Mouse (Mus musculus) cerebellum, adult 2 months (tissue): ENCODE measurements around the gene Emp3. TPM values are rescaled to one million over a fixed set of nuclear protein-coding genes. Genes with fewer than 3 reads are reported as not detected.
A peak's percentile ranks its signal among the peaks of the same experiment; 100 is the strongest.
"Not testable (repeated sequence)": the region's sequence is repeated elsewhere in the genome, so short reads cannot be mapped to it uniquely, and the experiment has no call there.

Experiments used
- DNase-seq, 2 experiments: peaks; one replicate each; pipeline ENCODE4 v3.0.0; 2021
- H3K27ac ChIP-seq: fragments of 200-500 bp; 2 replicates; pipeline ENCODE4 v1.5.1; 2012; ENCODE audit warnings: low read length, control low read depth, inconsistent platforms; ENCODE audit not compliant: insufficient read depth
- H3K27me3 ChIP-seq: fragments of 200-500 bp; 2 replicates; pipeline ENCODE4 v1.6.1; 2012; ENCODE audit warnings: inconsistent platforms, mild to moderate bottlenecking, low read length, moderate library complexity; ENCODE audit not compliant: control insufficient read depth, insufficient read depth
- H3K4me1 ChIP-seq: fragments of 200-500 bp; 2 replicates; pipeline ENCODE4 v1.6.1; 2011; ENCODE audit warnings: low read length; ENCODE audit not compliant: control insufficient read depth, insufficient read depth
- H3K4me3 ChIP-seq: fragments of 200-500 bp; replicated peaks from 2 replicates; pipeline ENCODE3; 2011; ENCODE audit warnings: mild to moderate bottlenecking, low read depth, low read length, control low read depth; ENCODE audit not compliant: insufficient read depth
- CTCF ChIP-seq: fragments of 200-500 bp; IDR thresholded peaks from 2 replicates; pipeline ENCODE4 v1.5.1; 2011; ENCODE audit warnings: low read depth, mild to moderate bottlenecking, control low read depth, low read length, moderate library complexity, borderline replicate concordance; ENCODE audit not compliant: insufficient read depth
- POLR2A ChIP-seq: fragments of 200-500 bp; IDR thresholded peaks from 2 replicates; pipeline ENCODE4 v1.6.1; 2011; ENCODE audit warnings: low read length, control low read depth, borderline replicate concordance; ENCODE audit not compliant: insufficient read depth
- WGBS: fragments of 180-500 bp; shearing (Covaris S2); methylation state at CpG from one replicate; pipeline ENCODE4 v1.1.7; 2018; 5-methylcytosine and 5-hydroxymethylcytosine counted together
- polyA plus RNA-seq: library from polyadenylated mRNA; depleted of rRNA; stranded (reverse); fragments of >200 nt; gene quantifications from 2 replicates; pipeline ENCODE4 v1.2.3, GENCODE M21; 2012; rRNA removed

Gene Emp3
- polyA plus RNA-seq: 5.4 and 6.5 TPM in 2 replicates

DNA sequence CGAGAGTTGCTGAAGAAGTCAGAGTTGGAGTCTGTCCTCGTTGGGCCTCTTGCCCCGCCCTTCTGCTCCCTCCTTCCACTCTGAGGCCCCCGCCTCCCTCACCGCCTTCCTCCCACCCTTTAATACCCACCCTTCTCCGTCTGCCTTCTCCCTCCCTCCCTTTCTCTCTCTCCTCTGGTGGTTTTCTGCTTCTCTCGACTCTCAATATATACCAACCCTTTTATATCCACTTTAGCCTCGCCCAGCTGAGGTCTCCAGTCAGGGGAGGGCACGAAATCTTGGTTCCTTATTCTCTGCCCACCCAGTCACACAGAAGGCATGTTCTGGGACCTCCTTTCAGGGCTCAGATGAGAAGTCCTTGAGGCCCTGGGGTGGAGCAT lies at the start of gene Emp3:
Emp3 (minus strand) TSS at position 163 of the 380 bp plus-strand sequence.
- Histone ChIP-seq H3K4me3 (no peak within 1 kb of the TSS), H3K27me3 (no peaks in the 10 kb centered on the region), H3K4me1 (no peaks in the 10 kb centered on the region), H3K27ac (no peak within 1 kb of the TSS)
- no peak for DNase-seq
- TF ChIP-seq CTCF: no peak
- TF ChIP-seq POLR2A: no peak
- WGBS: 47% methylated on average over 9 of the region's 9 CpGs

GRCm38 (mm10) chr7:45956611-45957010 lies 35.4 kb upstream of the Emp3 start:
- Histone ChIP-seq H3K27me3 (no peaks in the 10 kb centered on the region), H3K4me3 (no peak overlapping the region), H3K27ac (no peak overlapping the region), H3K4me1 (no peaks in the 10 kb centered on the region)
- no peak for DNase-seq
- 66% methylated on average over 4 of the region's 4 CpGs for WGBS
- no peak for TF ChIP-seq POLR2A
- TF ChIP-seq CTCF: no peak

DNA sequence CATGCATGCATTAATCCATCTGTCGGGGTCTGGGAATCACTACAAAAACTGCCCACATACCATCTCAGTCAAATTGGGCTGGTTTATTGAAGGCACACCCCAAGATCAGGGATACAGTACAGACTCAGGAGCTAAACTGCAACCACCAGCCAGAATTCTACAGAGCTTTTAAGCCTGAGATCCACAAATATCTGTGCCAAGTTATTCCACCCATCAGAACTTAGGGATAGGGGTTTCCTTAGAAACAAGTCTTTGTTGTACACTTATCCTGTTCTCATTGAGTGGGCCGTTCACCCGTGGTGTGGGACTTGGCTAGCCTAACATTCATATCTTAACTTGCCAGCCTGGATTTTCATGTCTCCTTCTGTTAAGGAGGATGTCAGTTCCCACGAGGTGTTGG lies 27.9 kb upstream of the Emp3 start:
- Histone ChIP-seq H3K27ac (no peak overlapping the region), H3K27me3 (no peaks in the 10 kb centered on the region), H3K4me1 (no peaks in the 10 kb centered on the region), H3K4me3 (no peak overlapping the region)
- no peak for DNase-seq
- TF ChIP-seq POLR2A (no peak), CTCF (no peak)
- WGBS: 40% methylated on average over 4 of the region's 4 CpGs

DNA sequence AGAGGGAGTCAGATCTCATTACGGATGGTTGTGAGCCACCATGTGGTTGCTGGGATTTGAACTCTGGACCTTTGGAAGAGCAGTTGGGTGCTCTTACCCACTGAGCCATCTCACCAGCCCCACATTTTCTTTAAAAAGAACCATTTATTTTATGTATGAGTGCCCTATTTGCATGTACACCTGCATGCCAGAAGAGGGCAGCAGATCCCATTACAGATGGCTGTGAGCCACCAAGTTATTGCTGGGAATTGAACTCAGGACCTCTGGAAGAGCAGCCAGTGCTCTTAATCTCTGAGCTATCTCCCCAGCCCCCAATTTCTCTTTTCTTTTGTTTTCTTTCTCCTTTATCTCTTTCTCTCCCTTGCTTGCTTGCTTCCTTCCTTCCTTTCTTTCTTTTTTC lies 22.1 kb upstream of the Emp3 start:
- WGBS: 33% methylated on average over 1 of the region's 1 CpGs
- H3K27me3 ChIP-seq: not testable (repeated sequence)

DNA sequence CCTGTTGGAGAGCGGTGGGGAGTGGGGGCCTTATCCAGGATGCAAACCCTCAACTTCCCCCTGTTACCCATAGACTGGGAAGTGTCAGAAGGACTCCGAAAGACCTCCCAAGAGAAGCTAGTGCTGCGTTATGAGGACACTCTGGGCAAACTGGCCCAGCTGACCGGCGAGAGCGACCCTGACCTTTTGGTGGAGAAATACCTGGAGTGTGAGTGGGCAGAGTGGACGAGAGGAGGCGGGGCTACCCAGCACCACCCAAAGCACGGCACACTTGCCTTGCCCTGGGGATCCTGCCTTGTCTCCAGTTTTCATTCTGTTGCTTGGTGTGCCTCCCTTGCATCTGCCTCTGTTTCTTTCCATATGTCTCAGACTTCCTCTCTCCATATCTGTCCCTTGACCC lies 20.8 kb upstream of the Emp3 start:
- Histone ChIP-seq H3K27me3 (no peaks in the 10 kb centered on the region), H3K27ac (no peak overlapping the region), H3K4me3 (no peak overlapping the region), H3K4me1 (no peaks in the 10 kb centered on the region)
- WGBS: 89% methylated on average over 9 of the region's 9 CpGs
- TF ChIP-seq POLR2A (no peak), CTCF (no peak)
- no peak for DNase-seq

More for the DNA sequence above, 22.1 kb upstream of the Emp3 start:
- H3K4me1 ChIP-seq, H3K27ac ChIP-seq, DNase-seq, H3K4me3 ChIP-seq: not testable (repeated sequence)

- no peak for DNase-seq
- no peak for TF ChIP-seq CTCF
- TF ChIP-seq POLR2A: no peak
- H3K27me3 ChIP-seq: no peaks in the 10 kb centered on the region
- 30% methylated on average over 2 of the region's 2 CpGs for WGBS
- no peaks in the 10 kb centered on the region for H3K4me1 ChIP-seq
- H3K4me3 ChIP-seq: no peak overlapping the region
- no peak overlapping the region for H3K27ac ChIP-seq
Measured at GRCm38 (mm10) chr7:45939836-45940235, 18.6 kb upstream of the Emp3 start.

GRCm38 (mm10) chr7:45935114-45935513 lies 13.9 kb upstream of the Emp3 start:
- no peak overlapping the region for H3K4me3 ChIP-seq
- TF ChIP-seq POLR2A: no peak
- peak; percentile 83 for TF ChIP-seq CTCF
- no peaks in the 10 kb centered on the region for H3K27me3 ChIP-seq
- H3K4me1 ChIP-seq: no peaks in the 10 kb centered on the region
- no peak overlapping the region for H3K27ac ChIP-seq
- DNase-seq: peak; percentile 42 to 60
- WGBS: 9% methylated on average over 7 of the region's 7 CpGs

DNA sequence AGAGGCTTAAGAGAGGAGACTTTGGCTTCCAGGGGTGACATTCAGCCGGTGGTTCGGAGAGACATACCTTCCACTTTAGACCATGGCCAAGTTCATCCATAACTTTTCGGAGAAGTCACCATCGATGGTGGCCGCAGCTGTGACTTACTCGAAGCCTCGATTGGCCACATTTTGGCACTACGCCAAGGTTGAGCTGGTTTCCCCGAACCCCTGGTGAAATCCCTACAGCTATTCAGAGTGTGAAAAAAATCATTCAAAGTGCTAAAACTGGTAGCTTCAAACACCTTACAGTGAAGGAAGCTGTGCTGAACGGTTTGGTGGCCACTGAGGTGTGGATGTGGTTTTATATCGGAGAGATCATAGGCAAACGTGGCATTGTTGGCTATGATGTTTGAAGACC lies 12.6 kb upstream of the Emp3 start:
- WGBS: 65% methylated on average over 12 of the region's 12 CpGs
- not testable (repeated sequence) for H3K4me3 ChIP-seq, H3K4me1 ChIP-seq, DNase-seq, H3K27ac ChIP-seq, H3K27me3 ChIP-seq

GRCm38 (mm10) chr7:45929688-45930087 lies 8.5 kb upstream of the Emp3 start:
- Histone ChIP-seq H3K4me1 (0 out of 2 replicates have a peak, but pooled peaks cover 3% of the 10 kb centered on the region), H3K4me3 (no peak overlapping the region), H3K27me3 (no peaks in the 10 kb centered on the region), H3K27ac (no peak overlapping the region)
- TF ChIP-seq CTCF: no peak
- no peak for TF ChIP-seq POLR2A
- 81% methylated on average over 1 of the region's 1 CpGs for WGBS
- DNase-seq: no peak
